18 mouse cellular contexts compared by ENCODE assay signal in the genomic region with DNA sequence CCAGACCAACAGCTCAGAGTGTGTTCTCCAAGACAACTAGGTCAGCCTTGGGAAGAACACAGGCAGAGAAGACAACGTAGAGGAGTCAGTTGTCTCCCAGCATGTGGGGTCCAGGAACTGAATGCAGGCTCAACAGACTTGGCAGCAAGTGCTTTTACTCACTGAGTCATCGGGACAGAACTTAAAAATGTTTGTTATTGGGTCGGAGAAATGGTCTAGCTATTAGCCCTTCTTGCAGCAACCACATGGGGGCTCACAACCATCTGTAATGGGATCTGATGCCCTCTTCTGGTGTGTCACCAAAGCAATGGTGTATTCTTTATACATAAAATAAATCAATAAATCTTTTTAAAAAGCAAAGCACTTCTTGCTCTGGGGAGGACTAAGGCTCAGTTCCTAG. TPM values are rescaled to one million over a fixed set of nuclear protein-coding genes. Genes with fewer than 3 reads are reported as not detected.
DNase-seq lines count a peak whose midpoint lies in the region; ATAC-seq and TF ChIP-seq lines count a peak whose summit lies in the region.
"Had no signal": no experiment of that assay in that cellular context is flagged by ENCODE, and none has a peak within 500 bp of the region (broad histone marks: within the 10 kb centered on the region; RNA-seq: fewer than 3 reads in every experiment).

No protein-coding gene starts in this region.

- H3K27ac ChIP-seq in layer of hippocampus, adult 2 months, result no peak overlapping the region
- H3K27ac ChIP-seq: embryonic facial prominence, embryonic 12.5 days; kidney, embryonic 15.5 days; liver, embryonic 13.5 days; midbrain, embryonic 10.5 days; neural tube, embryonic 13.5 days had no signal

- POLR2A ChIA-PET in Patski (lab: Charles Lee), result no interaction called here

- 0 out of 2 replicates have a peak, but pooled peaks have one; percentile 10 for ATAC-seq in frontal cortex, adult (ENCODE audit: low TSS enrichment)
- no peak for ATAC-seq in Patski

- peak; percentile 62 for TF ChIP-seq CTCF in layer of hippocampus, adult 2 months (conservative IDR thresholded peaks at IDR 0.05)
- TF ChIP-seq CTCF in Patski (IDR thresholded peaks at IDR 0.05), result peak; percentile 68

- no peak for DNase-seq in frontal cortex, postnatal 14 days (ENCODE audit: low spot score in 2 of 2)
- no peak for DNase-seq in layer of hippocampus, adult 2 months (ENCODE audit: low spot score in 2 of 2)
- no peak for DNase-seq in layer of hippocampus, adult 8-10 months (ENCODE audit: low spot score in 2 of 2)
- DNase-seq in 416B (ENCODE audit: low read depth), result peak; percentile 29
- no peak for DNase-seq in Patski (ENCODE audit: low read depth, low spot score)
- DNase-seq in ovary, postnatal 36 days (ENCODE audit: low spot score), result no peak
- no peak for DNase-seq in right cerebral cortex, postnatal 4 days
- DNase-seq: cerebellum, adult 8-10 months; gastrocnemius, postnatal 36 days; liver, embryonic 13.5 days; lung, postnatal 4 days; thymus, postnatal 4 days had no signal

- in situ Hi-C loops in Patski (cut with MboI; ENCODE audit: low pct_unique_long_range_greater_than_20kb), result no loop called here

- CTCF ChIA-PET in Patski (lab: Charles Lee), result interaction anchor here (0.9 to 1.6 kb wide), 2 partner anchors 20 to 24 kb away, joined by 3 to 6 read pairs; no protein-coding TSS in a partner anchor

- H3K27me3 ChIP-seq in Patski, result no peaks in the 10 kb centered on the region
- H3K27me3 ChIP-seq: embryonic facial prominence, embryonic 12.5 days; kidney, embryonic 15.5 days; liver, embryonic 13.5 days; neural tube, embryonic 13.5 days had no signal

- no peak overlapping the region for H3K4me3 ChIP-seq in layer of hippocampus, adult 2 months
- H3K4me3 ChIP-seq: embryonic facial prominence, embryonic 12.5 days; kidney, embryonic 15.5 days; liver, embryonic 13.5 days; midbrain, embryonic 10.5 days; neural tube, embryonic 13.5 days had no signal

RNA-seq across cellular contexts. Expression of gene Atg4b, which starts 25.2 kb away (rescaled TPM):
- 10 to 100 TPM; 81.6 to 85.2 TPM for total RNA-seq in layer of hippocampus, adult 2 months (2021)
- 10 to 100 TPM; 73.6 to 96.0 (median 80.6) TPM for total RNA-seq in layer of hippocampus, adult 8-10 months (2022)
- polyA plus RNA-seq in Patski (2021), result 74.5 TPM

RNA-seq across cellular contexts. Expression of gene Thap4, which starts 28.5 kb away (rescaled TPM):
- 10 to 100 TPM; 35.2 to 35.4 TPM for total RNA-seq in layer of hippocampus, adult 2 months (2021)
- 10 to 100 TPM; 29.2 to 36.4 (median 36.0) TPM for total RNA-seq in layer of hippocampus, adult 8-10 months (2022)
- polyA plus RNA-seq in Patski (2021), result 86.0 TPM

RNA-seq across cellular contexts. Expression of gene Bok, which starts 40.7 kb away (rescaled TPM):
- 10 to 100 TPM; 64.9 to 77.6 TPM for total RNA-seq in layer of hippocampus, adult 2 months (2021)
- total RNA-seq in layer of hippocampus, adult 8-10 months (2022), result 10 to 100 TPM; 52.3 to 55.7 (median 52.8) TPM
- 14.8 TPM for polyA plus RNA-seq in Patski (2021)
- total RNA-seq: MEL had no signal
